Mouse (Mus musculus) liver, embryonic 14.5 days (tissue): ENCODE measurements at regions not wholly inside any gene's neighbourhood (a gene's known extent, or its start where the extent isn't known, plus 50 kb on each side); places are given as distances from the start of the nearest gene placed in this dataset.

Source experiments
- CTCF ChIP-seq: IDR thresholded peaks from 2 replicates; pipeline ENCODE4 v1.5.1; 2016; ENCODE audit warnings: antibody characterized with exemption, low read depth, control low read depth
- EP300 ChIP-seq: IDR thresholded peaks from 2 replicates; pipeline ENCODE4 v1.6.1; 2016; ENCODE audit warnings: antibody characterized with exemption, low read depth

- no peak for TF ChIP-seq CTCF
- TF ChIP-seq EP300: no peak
These were observed 59.5 kb upstream of the Jarid2 start for GRCm38 (mm10) chr13:44669761-44670160.
